Mouse (Mus musculus) lung, adult 2 months (tissue): ENCODE results near the gene Rnf152.

ENCODE experiments used
- CTCF ChIP-seq: fragments of 200-500 bp; IDR thresholded peaks from 2 replicates; pipeline ENCODE4 v1.5.1; 2011; ENCODE audit warnings: mild to moderate bottlenecking, low read length, control low read depth; ENCODE audit not compliant: insufficient read depth
- POLR2A ChIP-seq: fragments of 200-500 bp; IDR thresholded peaks from 2 replicates; pipeline ENCODE4 v1.6.1; 2011; ENCODE audit warnings: low read depth, mild to moderate bottlenecking, control low read depth, low read length, borderline replicate concordance; ENCODE audit errors: extremely low read depth

DNA sequence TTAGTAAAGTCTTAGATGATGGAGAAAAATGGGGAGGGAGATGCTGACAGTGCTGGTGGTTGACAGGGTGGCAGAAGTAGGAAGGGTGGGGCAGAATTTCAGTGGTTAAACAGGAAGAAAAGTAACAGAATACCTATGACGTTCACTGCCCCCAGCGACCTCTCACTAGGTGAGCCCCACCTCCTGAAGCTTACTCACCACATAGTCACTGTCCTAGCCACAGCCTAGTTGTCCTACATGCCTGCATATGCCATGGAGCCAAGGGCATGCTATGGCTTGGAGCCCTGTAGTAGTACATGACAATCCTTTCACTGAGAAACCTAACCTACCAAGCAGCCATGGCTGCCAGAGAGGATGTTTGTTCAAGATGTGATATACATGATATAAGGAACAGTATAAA lies 64.7 kb downstream of the Rnf152 start:
- no peak for TF ChIP-seq CTCF
- TF ChIP-seq POLR2A: no peak
